Mouse (Mus musculus): ENCODE measurements around the gene Stx4a.
"Not testable (repeated sequence)": the region's sequence is repeated elsewhere in the genome, so short reads cannot be mapped to it uniquely, and the experiment has no call there.

Stx4a gene

DNA sequence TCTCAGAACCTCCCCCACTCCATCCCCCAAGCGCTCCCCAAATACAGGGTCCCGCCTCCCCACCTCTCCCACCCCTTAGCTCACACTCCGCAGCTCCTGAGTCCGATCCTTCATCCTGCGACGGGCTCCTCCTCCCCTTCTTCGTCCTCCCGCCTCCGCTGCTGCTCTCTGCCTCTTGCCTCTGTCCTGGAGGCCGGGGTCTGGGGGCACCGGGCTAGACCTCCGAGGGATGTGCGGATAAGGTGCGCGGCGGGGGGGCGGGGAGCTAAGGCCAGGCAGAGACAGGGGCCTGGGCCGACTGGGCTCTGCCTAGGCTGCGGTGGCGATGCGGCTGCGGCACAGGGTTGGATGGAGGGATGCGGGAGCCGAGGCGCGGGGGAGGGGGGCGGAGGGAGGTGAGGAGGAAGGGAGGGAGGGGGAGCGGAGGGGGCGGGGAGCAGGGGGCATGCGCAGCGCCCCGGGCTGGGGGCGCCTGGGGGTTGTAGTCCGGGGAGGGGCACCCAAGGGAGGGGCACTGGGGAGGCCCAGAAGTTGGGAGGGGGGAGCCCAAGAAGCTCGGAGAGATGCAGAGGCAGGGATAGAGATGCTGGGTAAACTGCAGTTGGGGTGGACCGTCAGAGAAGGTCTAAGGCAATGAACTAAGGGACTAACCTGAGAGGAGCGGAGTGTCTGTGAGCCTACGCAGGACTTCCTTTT is at the start of gene Stx4a, which contains the start of gene Stx1b:
Gene Stx4a (plus strand): TSS at position 119 of the 696 bp plus-strand sequence.
Gene Stx1b (minus strand): TSS at position 374 of the 696 bp plus-strand sequence.
- DNase-seq: peak; percentile 70

GRCm38 (mm10) chr7:127775837-127776236 is 48.3 kb upstream of the Stx4a start:
- not testable (repeated sequence) for DNase-seq

DNA sequence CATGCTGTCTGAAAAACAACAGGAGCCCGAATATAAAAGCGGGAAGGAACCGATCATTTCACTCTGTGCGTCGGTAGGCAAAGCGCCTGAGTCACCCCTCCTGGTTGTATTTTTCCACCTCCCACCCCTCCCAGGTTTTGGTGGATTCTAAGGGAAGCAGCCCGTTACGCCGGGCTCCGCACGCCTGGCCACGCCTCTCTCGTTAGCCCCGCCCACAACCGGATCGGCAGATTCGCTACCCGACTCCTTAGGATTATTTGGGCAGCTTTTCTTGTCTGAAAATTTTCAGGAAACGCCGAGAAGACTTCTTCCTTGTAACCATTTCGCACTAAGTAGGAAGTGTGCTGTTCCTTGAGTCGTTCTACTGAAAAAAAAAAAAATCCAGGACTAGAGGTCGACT is 47.7 kb upstream of the Stx4a start, which contains the start of gene Setd1a:
Gene Setd1a (plus strand): TSS at position 245 of the 400 bp plus-strand sequence.
- DNase-seq: peak; percentile 90

GRCm38 (mm10) chr7:127776878-127777473 is 47.1 kb upstream of the Stx4a start:
- DNase-seq: peak; percentile 98

DNA sequence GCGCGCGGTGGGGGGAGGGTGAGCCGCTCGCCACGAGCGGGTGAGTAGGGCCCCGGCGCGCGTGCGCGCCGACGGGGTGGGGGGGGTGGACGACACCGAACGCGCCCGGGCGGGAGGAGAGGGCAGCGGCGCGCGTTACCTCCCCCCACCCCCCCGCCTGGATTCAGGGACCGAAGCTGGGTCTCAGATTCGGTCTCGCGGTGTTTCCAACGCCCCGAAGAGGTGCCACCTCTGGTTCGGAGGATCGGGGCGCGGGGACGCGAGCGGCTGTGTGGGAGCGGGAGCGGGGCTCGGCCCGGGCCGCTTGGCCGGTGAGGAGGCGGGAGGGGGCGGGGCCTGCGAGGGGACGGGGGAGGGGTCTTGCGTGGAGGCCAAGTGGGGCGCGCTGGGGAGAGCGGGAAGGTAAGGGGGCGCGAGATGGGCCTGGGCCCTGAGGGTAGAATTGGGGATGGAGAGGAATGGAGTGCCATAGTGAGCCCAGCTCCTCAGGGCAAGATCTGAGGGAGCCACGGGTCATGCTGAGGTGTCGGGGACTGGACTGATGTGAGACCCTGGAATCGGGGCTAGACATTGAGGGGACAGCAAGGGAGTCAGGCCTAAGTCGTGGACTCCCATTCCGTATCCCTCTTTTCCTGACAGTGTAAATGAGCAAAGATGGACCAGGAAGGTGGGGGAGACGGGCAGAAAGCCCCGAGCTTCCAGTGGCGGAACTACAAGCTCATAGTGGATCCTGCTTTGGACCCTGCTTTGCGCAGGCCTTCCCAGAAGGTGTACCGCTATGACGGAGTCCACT is 46.4 kb upstream of the Stx4a start:
- DNase-seq: no peak

GRCm38 (mm10) chr7:127778350-127778749 is 45.7 kb upstream of the Stx4a start:
- no peak for DNase-seq

DNA sequence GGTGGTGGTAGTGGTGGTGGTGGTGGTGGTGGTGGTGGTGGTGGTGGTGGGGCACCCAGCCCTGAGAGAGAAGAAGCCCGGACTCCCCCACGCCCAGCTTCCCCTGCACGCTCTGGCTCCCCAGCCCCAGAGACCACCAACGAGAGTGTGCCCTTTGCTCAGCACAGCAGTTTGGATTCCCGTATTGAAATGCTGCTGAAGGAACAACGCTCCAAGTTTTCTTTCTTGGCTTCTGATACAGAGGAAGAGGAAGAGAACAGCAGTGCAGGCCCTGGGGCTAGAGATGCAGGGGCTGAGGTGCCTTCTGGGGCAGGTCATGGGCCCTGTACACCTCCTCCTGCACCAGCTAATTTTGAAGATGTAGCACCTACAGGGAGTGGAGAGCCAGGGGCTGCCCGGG is 38.8 kb upstream of the Stx4a start, which contains the start of gene Gm49388:
Gene Gm49388 (plus strand): TSS at position 301 of the 400 bp plus-strand sequence.
- no peak for DNase-seq

- no peak for DNase-seq
These were observed 26.8 kb upstream of the Stx4a start for GRCm38 (mm10) chr7:127797076-127797845.

- no peak for DNase-seq
These were observed 25.5 kb upstream of the Stx4a start for GRCm38 (mm10) chr7:127798591-127798990.

GRCm38 (mm10) chr7:127799211-127799610 is 24.9 kb upstream of the Stx4a start:
- DNase-seq: no peak

- no peak for DNase-seq
These were observed 24.4 kb upstream of the Stx4a start for GRCm38 (mm10) chr7:127799738-127800137.

DNA sequence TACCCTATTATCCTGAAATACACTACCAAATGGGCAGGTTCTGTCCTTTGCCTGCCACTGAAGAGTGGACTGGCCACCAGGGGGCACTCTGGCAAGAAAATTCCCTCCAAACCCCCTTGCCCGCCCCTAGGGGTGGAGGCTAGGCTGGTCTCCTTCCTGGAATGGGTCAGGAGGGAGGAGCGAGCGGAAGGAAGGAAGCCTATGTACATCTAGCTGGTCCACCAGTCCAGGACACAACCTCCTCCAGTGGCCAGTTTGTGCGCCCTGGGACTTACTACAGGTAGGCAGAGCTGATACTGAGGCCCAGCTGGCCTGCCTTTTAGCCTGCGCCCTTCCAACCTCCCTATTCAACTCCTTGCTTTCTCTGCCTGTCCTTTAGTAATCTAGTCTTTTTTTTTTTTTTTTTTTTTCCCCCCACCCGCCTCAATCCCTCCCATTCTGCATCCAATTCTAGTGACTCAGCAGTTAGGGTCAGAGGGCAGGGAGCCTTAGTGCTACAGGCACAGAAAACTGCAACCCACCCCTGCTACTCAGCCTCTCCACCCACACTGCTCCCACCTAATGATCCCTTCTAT is 23.6 kb upstream of the Stx4a start, which contains the start of gene Hsd3b7:
Gene Hsd3b7 (plus strand): TSS at position 170 of the 575 bp plus-strand sequence.
- DNase-seq: peak; percentile 87

GRCm38 (mm10) chr7:127801010-127801621 is 23.0 kb upstream of the Stx4a start:
- no peak for DNase-seq

- no peak for DNase-seq
These were observed 21.8 kb upstream of the Stx4a start for GRCm38 (mm10) chr7:127802313-127802712.

- DNase-seq: no peak
These were observed 15.3 kb upstream of the Stx4a start for GRCm38 (mm10) chr7:127808821-127809220.

- DNase-seq: no peak
These were observed 14.2 kb upstream of the Stx4a start for GRCm38 (mm10) chr7:127809846-127810245.

GRCm38 (mm10) chr7:127810650-127811049 is 13.4 kb upstream of the Stx4a start:
- DNase-seq: no peak

GRCm38 (mm10) chr7:127811240-127811639 is 12.9 kb upstream of the Stx4a start:
- DNase-seq: no peak

DNA sequence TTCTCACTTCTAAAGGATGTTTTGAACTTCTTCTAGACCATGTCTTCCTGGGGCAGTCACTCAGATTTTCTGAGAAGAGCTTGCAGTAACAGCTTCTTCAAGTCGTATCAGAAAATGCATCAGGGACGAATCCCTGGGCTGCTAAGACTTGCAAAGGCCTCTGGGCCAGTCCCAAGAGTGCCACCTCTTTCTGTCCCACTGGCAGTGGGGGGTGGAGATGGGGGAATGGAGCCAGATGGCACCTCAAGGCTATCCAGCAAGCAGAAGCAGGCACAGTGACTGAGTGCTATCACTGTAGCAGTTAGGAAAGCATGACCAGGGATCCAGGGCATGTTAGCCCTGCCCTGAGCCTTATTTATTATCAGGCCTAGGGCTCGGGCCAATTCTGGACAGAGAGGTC is 11.8 kb upstream of the Stx4a start:
- no peak for DNase-seq

GRCm38 (mm10) chr7:127813821-127814220 is 10.3 kb upstream of the Stx4a start:
- no peak for DNase-seq

DNA sequence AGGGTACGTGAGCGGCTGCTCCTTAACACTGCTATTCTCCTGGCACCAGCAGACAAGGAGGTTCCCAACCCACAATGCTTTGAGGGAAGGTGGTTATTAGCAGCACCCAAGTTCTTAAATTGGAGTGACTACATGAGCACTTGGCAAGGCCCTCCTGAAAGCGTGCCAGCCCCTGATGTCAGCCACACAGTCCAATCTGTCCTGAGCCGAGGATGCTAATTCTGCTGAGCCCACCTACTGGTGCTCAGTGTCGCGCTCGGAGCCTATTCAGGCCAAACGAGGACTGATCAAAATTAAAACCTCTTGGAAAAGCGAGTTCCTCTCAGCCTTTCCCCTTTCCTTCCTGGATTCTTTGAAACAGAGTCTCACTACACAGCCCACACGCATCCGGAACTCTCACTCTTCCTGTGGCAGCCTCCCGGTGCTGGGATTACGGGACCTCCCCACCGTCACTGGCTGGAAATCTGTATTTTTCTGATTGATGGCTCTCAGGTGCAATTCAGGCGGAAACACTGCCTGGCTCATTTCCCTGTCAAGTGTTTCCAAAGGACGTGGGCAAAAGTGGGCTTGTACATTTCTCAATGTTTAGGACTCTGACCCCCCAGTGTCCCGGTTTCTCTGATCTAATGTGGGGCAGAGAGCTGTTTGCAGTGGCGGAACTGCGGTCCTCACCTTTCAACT is 9.7 kb upstream of the Stx4a start:
- DNase-seq: peak; percentile 83

Measured in right cerebral cortex, adult 18-20 months (tissue).